Mouse (Mus musculus) kidney, adult 10 weeks (tissue): Measurements from ENCODE around the gene Dkk2. TPM values are rescaled to one million over a fixed set of nuclear protein-coding genes. Genes with fewer than 3 reads are reported as not detected.

ENCODE experiments used
- polyA plus RNA-seq: library from polyadenylated mRNA; stranded (reverse); fragments of 350-450 nt; fragmentation: Illumina TruSeq; extraction: RNeasy Lipid Tissue Mini Kit (QIAGEN cat#74804); gene quantifications from one replicate; pipeline ENCODE4 v1.2.3, GENCODE M21; 2014; ENCODE audit warnings: low read depth, low replicate concordance

Dkk2 gene
- 48.8 TPM for polyA plus RNA-seq

GRCm38 (mm10) chr3:132085112-132085822 is at the start of gene Dkk2:
Gene Dkk2 (plus strand): TSS chr3:132085292.

